Mouse (Mus musculus): Measurements from ENCODE around the gene Atp1a2. TPM values are rescaled to one million over a fixed set of nuclear protein-coding genes. Genes with fewer than 3 reads are reported as not detected.

The Atp1a2 gene
- 0.03 TPM in 1 of 2 replicates, not detected in the other for polyA plus RNA-seq (2012; ENCODE audit: low replicate concordance)

DNA sequence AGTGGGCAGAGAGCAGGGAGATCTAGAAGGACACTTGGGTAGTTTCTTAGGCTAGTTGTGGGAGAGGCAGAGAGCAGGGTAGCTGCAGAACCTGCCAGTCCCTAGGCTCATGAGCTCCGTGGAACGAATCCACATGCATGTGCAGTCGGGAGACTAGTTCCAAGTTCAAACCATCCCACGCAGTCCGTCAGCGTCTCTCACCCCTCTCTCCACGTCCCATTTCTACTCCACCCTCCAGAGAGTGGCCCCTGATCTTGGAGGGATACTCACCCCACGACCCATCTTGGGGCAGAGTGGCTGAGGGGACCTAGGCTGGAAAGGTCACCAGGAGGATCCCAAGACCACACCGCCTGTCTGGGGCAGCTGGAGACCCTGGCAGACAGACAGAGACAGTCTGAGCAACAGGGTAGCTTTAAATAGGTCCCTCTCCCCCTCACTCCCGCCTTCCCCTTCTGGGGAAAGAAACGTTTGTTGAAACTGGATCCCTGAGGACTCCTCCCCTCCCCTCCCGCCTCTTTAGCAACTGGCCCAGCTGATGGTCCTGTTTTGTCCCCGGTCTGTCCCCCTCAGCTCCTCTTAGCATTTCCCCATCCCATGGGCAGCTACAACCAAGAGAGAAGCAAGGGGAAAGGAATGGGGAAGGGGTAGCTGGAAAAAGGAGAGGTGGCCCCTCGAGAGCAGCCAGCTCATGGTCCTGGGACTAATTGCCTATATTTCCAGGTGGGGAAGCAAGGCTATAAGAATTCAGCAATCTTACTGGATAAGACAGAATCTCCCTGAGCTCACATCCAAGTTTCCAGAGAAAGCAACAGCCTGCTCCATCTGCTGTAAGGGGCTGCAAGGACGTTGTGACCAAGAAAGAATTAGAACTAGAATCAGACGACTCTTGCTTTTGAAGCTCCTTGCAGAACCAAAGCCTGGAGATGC, at the start of gene Atp1a2:
TSS of gene Atp1a2 (minus strand) at position 454 of the 927 bp plus-strand sequence.

DNA sequence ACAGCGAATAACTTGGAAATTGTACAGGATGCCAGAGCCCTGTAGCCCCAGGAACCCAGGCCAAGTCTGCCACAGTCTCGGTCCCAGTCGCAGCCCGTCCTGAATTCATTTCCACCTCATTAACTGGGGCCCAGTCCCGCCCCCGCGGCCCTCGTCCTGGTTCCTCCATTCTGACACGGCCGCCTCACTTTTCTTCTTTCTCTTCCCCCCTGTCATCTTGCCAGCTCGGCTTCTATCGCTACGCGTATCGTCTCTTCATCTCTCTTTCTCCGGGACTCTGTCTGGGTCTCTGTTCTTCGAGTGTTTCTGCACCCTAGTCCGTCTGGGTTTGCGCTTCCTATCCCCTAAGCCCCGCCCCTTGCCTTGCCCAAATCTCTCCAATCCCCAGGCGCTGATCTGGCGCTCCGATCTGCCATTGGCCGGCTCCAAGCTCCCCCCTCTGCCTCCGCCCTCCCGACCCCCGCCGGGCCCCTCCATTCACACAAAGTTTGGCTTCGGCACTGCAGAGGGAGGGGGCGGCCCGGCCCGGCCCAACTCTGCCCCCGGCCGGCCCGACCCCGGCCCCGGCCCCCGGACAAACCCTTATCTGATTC, 43.0 kb upstream of the Atp1a2 start, which contains the start of gene Kcnj10:
TSS of gene Kcnj10 (plus strand) at position 482 of the 593 bp plus-strand sequence.

DNA sequence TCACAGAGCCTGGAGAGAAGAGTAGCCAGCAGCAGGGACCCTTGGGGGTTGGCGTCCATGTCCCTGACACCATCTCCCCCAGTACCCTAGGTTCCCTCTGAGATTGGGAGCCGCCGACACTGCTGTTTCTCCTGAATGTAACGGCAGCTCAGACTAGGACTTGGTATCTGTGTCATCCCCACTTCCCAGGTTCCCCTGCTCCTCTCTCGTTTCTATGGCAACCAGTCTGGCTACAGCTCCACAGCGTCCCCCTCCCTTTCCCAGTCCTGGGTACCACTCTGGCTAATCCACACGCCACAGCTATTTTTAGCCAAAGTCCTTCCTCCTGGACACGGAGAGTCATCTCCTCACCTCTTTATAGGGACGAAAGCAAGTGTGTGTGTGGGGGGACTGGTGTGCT, 31.3 kb upstream of the Atp1a2 start, which contains the start of gene Kcnj9:
TSS of gene Kcnj9 (minus strand) at position 188 of the 400 bp plus-strand sequence.

DNA sequence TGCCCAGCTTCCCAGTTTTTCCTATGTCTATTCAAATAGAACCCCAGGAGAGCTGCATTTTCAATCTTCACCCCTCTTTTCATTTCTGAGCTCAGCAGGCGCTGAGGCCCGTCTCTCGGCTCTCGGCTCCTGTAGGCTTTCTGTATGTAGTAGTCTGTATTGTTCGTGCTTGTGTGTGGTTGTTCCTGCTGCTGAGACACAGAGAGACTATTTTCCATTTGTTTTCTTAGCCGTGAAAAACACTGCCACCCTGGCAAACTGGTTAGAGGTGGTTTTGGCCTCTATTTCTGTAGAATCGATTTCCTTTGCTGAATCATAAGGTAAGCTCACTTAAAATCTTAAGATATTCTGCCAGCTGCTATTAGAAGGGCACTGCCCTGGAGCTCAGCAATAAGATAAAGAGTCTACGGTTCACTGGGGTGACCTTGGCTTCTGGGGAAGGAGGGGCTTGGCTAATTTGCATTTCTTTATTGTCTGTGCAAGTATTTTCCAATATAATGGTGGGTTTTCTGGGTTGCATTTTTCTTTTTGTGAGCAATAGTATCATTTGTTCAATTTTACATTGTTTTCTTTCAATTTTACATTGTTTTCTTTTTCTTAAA, 36.3 kb downstream of the Atp1a2 start, which contains the start of gene Igsf8:
TSS of gene Igsf8 (plus strand) at position 165 of the 602 bp plus-strand sequence.

DNA sequence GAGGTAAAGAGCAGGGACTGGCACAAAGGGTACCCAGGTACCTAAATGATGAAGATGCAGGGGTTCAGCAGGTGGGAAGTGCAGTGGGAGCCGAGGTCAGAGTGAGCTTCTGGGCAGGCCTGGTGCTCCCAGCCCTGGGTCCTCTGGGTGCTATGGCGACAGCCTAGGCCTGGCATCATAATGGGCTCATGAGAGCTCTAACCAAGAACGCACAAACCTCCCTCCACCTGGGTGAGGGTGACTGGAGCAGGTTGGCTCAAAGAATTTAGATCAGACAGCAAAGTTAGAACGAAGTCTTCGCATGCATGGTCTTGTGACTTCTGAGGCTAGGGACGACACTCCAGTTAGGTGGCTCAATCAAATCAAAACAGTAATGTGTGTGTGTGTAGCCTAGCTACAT, 39.5 kb downstream of the Atp1a2 start, which contains the start of gene Atp1a4:
TSS of gene Atp1a4 (minus strand) at position 101 of the 400 bp plus-strand sequence.

Other genes starting within 250 kb of the Atp1a2 start
- gene Nhlh1, start 240.5 kb downstream of the Atp1a2 start, polyA plus RNA-seq (2012; ENCODE audit: low replicate concordance) = not detected in 2 replicates
- 38.2 and 38.7 TPM in 2 replicates for gene Copa, start 215.5 kb downstream of the Atp1a2 start, polyA plus RNA-seq (2012; ENCODE audit: low replicate concordance)
- 8.2 and 13.8 TPM in 2 replicates for gene Ncstn, start 215.3 kb downstream of the Atp1a2 start, polyA plus RNA-seq (2012; ENCODE audit: low replicate concordance)
- 9.6 and 25.6 TPM in 2 replicates for gene Pex19, start 171.3 kb downstream of the Atp1a2 start, polyA plus RNA-seq (2012; ENCODE audit: low replicate concordance)
- gene Dcaf8, start 150.0 kb downstream of the Atp1a2 start, polyA plus RNA-seq (2012; ENCODE audit: low replicate concordance) = 59.3 and 67.1 TPM in 2 replicates
- gene Pea15a, start 91.3 kb downstream of the Atp1a2 start, polyA plus RNA-seq (2012; ENCODE audit: low replicate concordance) = 22.5 and 44.3 TPM in 2 replicates
- 0.35 TPM in 1 of 2 replicates, not detected in the other for gene Casq1, start 78.2 kb downstream of the Atp1a2 start, polyA plus RNA-seq (2012; ENCODE audit: low replicate concordance)
- not detected in 2 replicates for gene Atp1a4, start 39.6 kb downstream of the Atp1a2 start, polyA plus RNA-seq (2012; ENCODE audit: low replicate concordance)
- 91.7 and 109 TPM in 2 replicates for gene Igsf8, start 36.4 kb downstream of the Atp1a2 start, polyA plus RNA-seq (2012; ENCODE audit: low replicate concordance)
- gene Kcnj9, start 31.3 kb upstream of the Atp1a2 start, polyA plus RNA-seq (2012; ENCODE audit: low replicate concordance) = 1.2 and 1.5 TPM in 2 replicates
- gene Kcnj10, start 43.1 kb upstream of the Atp1a2 start, polyA plus RNA-seq (2012; ENCODE audit: low replicate concordance) = 9.4 and 15.4 TPM in 2 replicates
- gene Pigm, start 78.5 kb upstream of the Atp1a2 start, polyA plus RNA-seq (2012; ENCODE audit: low replicate concordance) = 14.4 and 30.6 TPM in 2 replicates
- 0.40 and 0.54 TPM in 2 replicates for gene Slamf9, start 177.3 kb upstream of the Atp1a2 start, polyA plus RNA-seq (2012; ENCODE audit: low replicate concordance)
- 5.4 and 9.7 TPM in 2 replicates for gene Igsf9, start 183.7 kb upstream of the Atp1a2 start, polyA plus RNA-seq (2012; ENCODE audit: low replicate concordance)
- 84.0 and 546 TPM in 2 replicates for gene Tagln2, start 202.0 kb upstream of the Atp1a2 start, polyA plus RNA-seq (2012; ENCODE audit: low replicate concordance)
- 0.07 and 0.28 TPM in 2 replicates for gene Cfap45, start 222.7 kb upstream of the Atp1a2 start, polyA plus RNA-seq (2012; ENCODE audit: low replicate concordance)